Mouse (Mus musculus) MEL (cell line): Measurements from ENCODE around the gene Xrcc1. TPM values are rescaled to one million over a fixed set of nuclear protein-coding genes. Genes with fewer than 3 reads are reported as not detected.

Experiments used
- DNase-seq: peaks from one replicate; pipeline ENCODE4 v3.0.0; 2011; ENCODE audit warnings: low read depth, low spot score
- H3K27ac ChIP-seq: 2 replicates; pipeline ENCODE4 v1.5.1; 2012; ENCODE audit warnings: low read depth, mild to moderate bottlenecking, control low read depth, low read length, moderate library complexity; ENCODE audit not compliant: control insufficient read depth
- H3K27me3 ChIP-seq, 2 experiments: fragments of 150-350 bp in 1 of 2; sonication (generic) in 1 of 2; 2 replicates each; pipeline ENCODE4 v1.6.1; 2012; ENCODE audit warnings: low read length in 2 of 2, mild to moderate bottlenecking in 2 of 2, improper control_type of control experiment in 1 of 2, moderate library complexity in 1 of 2; ENCODE audit not compliant: insufficient read depth in 2 of 2, control insufficient read depth in 1 of 2
- H3K36me3 ChIP-seq, 2 experiments: 2 replicates each; pipeline ENCODE4 v1.6.1; 2012 to 2014; ENCODE audit warnings: low read length in 2 of 2, improper control_type of control experiment in 1 of 2, inconsistent platforms in 1 of 2, mild to moderate bottlenecking in 1 of 2; ENCODE audit not compliant: insufficient read depth in 2 of 2, control insufficient read depth in 1 of 2
- H3K4me1 ChIP-seq, 2 experiments: fragments of 150-350 bp in 1 of 2; sonication (generic) in 1 of 2; 2 replicates each; pipeline ENCODE4 v1.6.1; 2012; ENCODE audit warnings: low read length in 2 of 2, improper control_type of control experiment in 1 of 2, mild to moderate bottlenecking in 1 of 2; ENCODE audit not compliant: insufficient read depth in 2 of 2, control insufficient read depth in 1 of 2
- H3K4me3 ChIP-seq, 2 experiments: fragments of 150-350 bp in 1 of 2; sonication (generic) in 1 of 2; 2 replicates each; pipeline ENCODE4 v1.5.1; 2012; ENCODE audit warnings: low read depth in 2 of 2, low read length in 2 of 2, mild to moderate bottlenecking in 2 of 2, moderate library complexity in 2 of 2, control low read depth in 1 of 2, improper control_type of control experiment in 1 of 2; ENCODE audit not compliant: control insufficient read depth in 1 of 2, insufficient read depth in 1 of 2
- H3K79me2 ChIP-seq: 2 replicates; pipeline ENCODE4 v1.6.1; 2012; ENCODE audit warnings: mild to moderate bottlenecking, low read length, moderate library complexity; ENCODE audit not compliant: control insufficient read depth, poor library complexity, insufficient read depth
- H3K9ac ChIP-seq: 2 replicates; pipeline ENCODE4 v1.6.1; 2012; ENCODE audit warnings: low read depth, mild to moderate bottlenecking, control low read depth, low read length, moderate library complexity; ENCODE audit not compliant: control insufficient read depth, poor library complexity, severe bottlenecking
- H3K9me3 ChIP-seq: fragments of 150-350 bp; sonication (generic); replicated peaks from 2 replicates; pipeline ENCODE4 v1.6.1; 2012; ENCODE audit warnings: mild to moderate bottlenecking, low read length, improper control_type of control experiment, moderate library complexity; ENCODE audit not compliant: insufficient read depth
- CHD1 ChIP-seq: IDR thresholded peaks from 2 replicates; pipeline ENCODE4 v1.6.1; 2012; ENCODE audit warnings: low read depth, mild to moderate bottlenecking, inconsistent platforms, low read length, improper control_type of control experiment
- EP300 ChIP-seq, 2 experiments: IDR thresholded peaks; 2 replicates each; pipeline ENCODE4 v1.6.1; 2011; ENCODE audit warnings: improper control_type of control experiment in 2 of 2, low read length in 2 of 2, low read depth in 1 of 2, mild to moderate bottlenecking in 1 of 2
- ETS1 ChIP-seq: IDR thresholded peaks from 2 replicates; pipeline ENCODE4 v1.6.1; 2012; ENCODE audit warnings: low read depth, mild to moderate bottlenecking, inconsistent platforms, low read length, improper control_type of control experiment, moderate library complexity
- GATA1 ChIP-seq: IDR thresholded peaks from 2 replicates; pipeline ENCODE4 v1.6.1; 2011; ENCODE audit warnings: low read depth, low read length, improper control_type of control experiment
- KAT2A ChIP-seq: conservative IDR thresholded peaks from 2 replicates; pipeline ENCODE4 v1.6.1; 2012; ENCODE audit warnings: low read depth, low read length, improper control_type of control experiment, inconsistent platforms
- MAFK ChIP-seq: IDR thresholded peaks from 2 replicates; pipeline ENCODE4 v1.6.1; 2011; ENCODE audit warnings: low read depth, mild to moderate bottlenecking, low read length, improper control_type of control experiment, borderline replicate concordance
- MAX ChIP-seq: IDR thresholded peaks from 2 replicates; pipeline ENCODE4 v1.6.1; 2011; ENCODE audit warnings: low read length, improper control_type of control experiment
- MAZ ChIP-seq: IDR thresholded peaks from 2 replicates; pipeline ENCODE4 v1.6.1; 2012; ENCODE audit warnings: low read depth, mild to moderate bottlenecking, inconsistent platforms, low read length, improper control_type of control experiment
- MYB ChIP-seq: IDR thresholded peaks from 2 replicates; pipeline ENCODE4 v1.6.1; 2011; ENCODE audit warnings: mild to moderate bottlenecking, low read depth, low read length, improper control_type of control experiment
- MYC ChIP-seq: IDR thresholded peaks from 2 replicates; pipeline ENCODE4 v1.6.1; 2011; ENCODE audit warnings: low read depth, mild to moderate bottlenecking, low read length, improper control_type of control experiment, moderate library complexity
- POLR2A ChIP-seq, 2 experiments: IDR thresholded peaks; 2 replicates each; pipeline ENCODE4 v1.6.1; 2011 to 2012; ENCODE audit warnings: low read length in 2 of 2, mild to moderate bottlenecking in 2 of 2, control low read depth in 1 of 2, improper control_type of control experiment in 1 of 2, low read depth in 1 of 2, moderate library complexity in 1 of 2; ENCODE audit not compliant: control insufficient read depth in 1 of 2, insufficient read depth in 1 of 2, poor library complexity in 1 of 2
- POLR2AphosphoS2 ChIP-seq: IDR thresholded peaks from 2 replicates; pipeline ENCODE4 v1.6.1; 2011; ENCODE audit warnings: low read length, improper control_type of control experiment
- POLR2AphosphoS5 ChIP-seq: IDR thresholded peaks from 2 replicates; pipeline ENCODE4 v1.6.1; 2012; ENCODE audit warnings: low read depth, borderline replicate concordance, mild to moderate bottlenecking, inconsistent platforms, low read length, moderate library complexity, mixed read lengths
- RAD21 ChIP-seq: IDR thresholded peaks from 2 replicates; pipeline ENCODE4 v1.6.1; 2011; ENCODE audit warnings: mild to moderate bottlenecking, low read depth, low read length, improper control_type of control experiment
- RCOR1 ChIP-seq: IDR thresholded peaks from 2 replicates; pipeline ENCODE4 v1.6.1; 2012; ENCODE audit warnings: low read depth, mild to moderate bottlenecking, inconsistent platforms, low read length, improper control_type of control experiment
- SIN3A ChIP-seq: IDR thresholded peaks from 2 replicates; pipeline ENCODE4 v1.6.1; 2012; ENCODE audit warnings: low read length, improper control_type of control experiment, inconsistent platforms
- TBP ChIP-seq: IDR thresholded peaks from 2 replicates; pipeline ENCODE4 v1.8.0; 2011; ENCODE audit warnings: low read depth, low read length, improper control_type of control experiment
- UBTF ChIP-seq: IDR thresholded peaks from 2 replicates; pipeline ENCODE4 v1.6.1; 2012; ENCODE audit warnings: low read depth, mild to moderate bottlenecking, inconsistent platforms, low read length, improper control_type of control experiment, moderate library complexity, borderline replicate concordance; ENCODE audit not compliant: insufficient read depth
- USF1 ChIP-seq: IDR thresholded peaks from 2 replicates; pipeline ENCODE4 v1.6.1; 2014; ENCODE audit warnings: low read depth, mild to moderate bottlenecking, inconsistent platforms, low read length, improper control_type of control experiment, moderate library complexity
- USF2 ChIP-seq, 2 experiments: IDR thresholded peaks; 2 replicates each; pipeline ENCODE4 v1.6.1; 2011 to 2012; ENCODE audit warnings: improper control_type of control experiment in 2 of 2, low read length in 2 of 2, borderline replicate concordance in 1 of 2, inconsistent platforms in 1 of 2, low read depth in 1 of 2, mild to moderate bottlenecking in 1 of 2; ENCODE audit not compliant: insufficient read depth in 1 of 2
- ZC3H11A ChIP-seq: IDR thresholded peaks from 2 replicates; pipeline ENCODE4 v1.6.1; 2012; ENCODE audit warnings: low read depth, mild to moderate bottlenecking, inconsistent platforms, low read length, improper control_type of control experiment
- polyA plus RNA-seq, 2 experiments: library from polyadenylated mRNA; stranded (reverse) in 1 of 2; unstranded in 1 of 2; fragments of >175 nt in 1 of 2; fragments of >200 nt in 1 of 2; gene quantifications; 2 replicates each; pipeline versions ENCODE4 v1.2.1 to v1.2.4; 2012; ENCODE audit warnings: low replicate concordance in 2 of 2, low read depth in 1 of 2; ENCODE audit not compliant: insufficient read length in 2 of 2, insufficient read depth in 1 of 2, missing spikeins in 1 of 2
- total RNA-seq: library from RNA; depleted of rRNA; stranded (reverse); fragments of 300-350 nt; gene quantifications from 2 replicates; pipeline ENCODE4 v1.2.3, GENCODE M21; 2012

The Xrcc1 gene
- total and polyA plus RNA-seq, 3 experiments = 97.4 to 574 (median 101) TPM

GRCm38 (mm10) chr7:24587330-24588105 is 41.4 kb downstream of the Xrcc1 start, which contains the start of the genes Ethe1 and Zfp575:
TSS of gene Ethe1 (plus strand) at chr7:24587543.
TSS of gene Zfp575 (minus strand) at chr7:24587641.
- no peak for TF ChIP-seq MAFK
- no peak for TF ChIP-seq POLR2AphosphoS2
- no peak for TF ChIP-seq UBTF
- no peak for TF ChIP-seq CHD1
- no peak for TF ChIP-seq POLR2AphosphoS5
- no peak for TF ChIP-seq RCOR1
- no peak for TF ChIP-seq MYC
- no peak for TF ChIP-seq POLR2A (IDR thresholded peaks at IDR 0.05; ENCODE audit: control insufficient read depth in 1 of 2, insufficient read depth in 1 of 2, low read depth in 1 of 2, low read length in 2 of 2, poor library complexity in 1 of 2)
- no peak for TF ChIP-seq TBP
- TF ChIP-seq ZC3H11A = no peak
- no peak for TF ChIP-seq GATA1
- no peak within 1 kb of the TSS for H3K9ac ChIP-seq
- H3K4me1 ChIP-seq = peaks cover 1 to 11% of the 10 kb centered on the region in 2 experiments; a peak in 3 of 4 replicates
- H3K79me2 ChIP-seq = no peaks in the 10 kb centered on the region
- no peak within 1 kb of the TSS for H3K4me3 ChIP-seq
- DNase-seq = no peak
- H3K27me3 ChIP-seq = no peaks in the 10 kb centered on the region
- peaks cover 0 to 6% of the 10 kb centered on the region in 2 experiments; a peak in 2 of 4 replicates for H3K36me3 ChIP-seq
- H3K27ac ChIP-seq = no peak within 1 kb of the TSS
- H3K9me3 ChIP-seq = no peaks in the 10 kb centered on the region

- DNase-seq = no peak
- Histone ChIP-seq H3K9me3 (no peaks in the 10 kb centered on the region), H3K27ac (no peak overlapping the region), H3K9ac (no peak overlapping the region), H3K27me3 (no peaks in the 10 kb centered on the region), H3K4me3 (no peak overlapping the region), H3K4me1 (peaks cover 2 to 20% of the 10 kb centered on the region in 2 experiments; a peak in 3 of 4 replicates), H3K36me3 (peaks cover 0 to 12% of the 10 kb centered on the region in 2 experiments; a peak in 2 of 4 replicates), H3K79me2 (no peaks in the 10 kb centered on the region)
- TF ChIP-seq USF2 (IDR thresholded peaks at IDR 0.05; ENCODE audit: borderline replicate concordance in 1 of 2, insufficient read depth in 1 of 2, low read depth in 1 of 2, low read length in 2 of 2) (no peak), MAZ (no peak), MYC (no peak), KAT2A (no peak), RCOR1 (no peak), CHD1 (no peak), USF1 (no peak), ETS1 (no peak), SIN3A (no peak), RAD21 (no peak), UBTF (no peak), POLR2AphosphoS2 (no peak), MYB (no peak), EP300 (IDR thresholded peaks at IDR 0.05; ENCODE audit: low read depth in 1 of 2, low read length in 2 of 2) (no peak), MAX (no peak)
Measured at GRCm38 (mm10) chr7:24588336-24588735, 42.2 kb downstream of the Xrcc1 start.
